Mouse (Mus musculus): ENCODE measurements at regions not wholly inside any gene's neighbourhood (a gene's known extent, or its start where the extent isn't known, plus 50 kb on each side); places are given as distances from the start of the nearest gene placed in this dataset.

- TF ChIP-seq CTCF (IDR thresholded peaks at IDR 0.05; ENCODE audit: control insufficient read depth, insufficient read depth, insufficient read length) = no peak
- no peak for TF ChIP-seq USF1 (IDR thresholded peaks at IDR 0.05; ENCODE audit: low read depth)
- no peak for TF ChIP-seq MYOD1 (IDR thresholded peaks at IDR 0.05; ENCODE audit: control insufficient read depth, insufficient read length, low read depth)
- no peak for TF ChIP-seq MYOG (IDR thresholded peaks at IDR 0.05; ENCODE audit: control insufficient read depth, extremely low read depth, insufficient read length)
- TF ChIP-seq CEBPB (IDR thresholded peaks at IDR 0.05; ENCODE audit: low read depth) = no peak
These were observed 59.5 kb upstream of the Tnp1 start for GRCm38 (mm10) chr1:73075159-73075558.

Data from C2C12 (cell line).